Mouse (Mus musculus) brain, adult 2 months (tissue): ENCODE measurements around the gene Selp.

Experiments used
- DNase-seq: peaks from one replicate; pipeline ENCODE4 v3.0.0; 2011; ENCODE audit warnings: low read depth, low spot score

Selp gene

GRCm38 (mm10) chr1:164114947-164115493, at the start of gene Selp:
TSS of gene Selp (plus strand) at chr1:164115264.
- DNase-seq: no peak

- DNase-seq: no peak
Measured at GRCm38 (mm10) chr1:164069261-164069660, 45.8 kb upstream of the Selp start.

- DNase-seq: no peak
Measured at GRCm38 (mm10) chr1:164070461-164070860, 44.6 kb upstream of the Selp start.

- no peak for DNase-seq
Measured at GRCm38 (mm10) chr1:164071111-164071510, 44.0 kb upstream of the Selp start.

- DNase-seq: no peak
Measured at GRCm38 (mm10) chr1:164072001-164072400, 43.1 kb upstream of the Selp start.

GRCm38 (mm10) chr1:164073091-164073490, 42.0 kb upstream of the Selp start:
- no peak for DNase-seq

- DNase-seq: no peak
Measured at GRCm38 (mm10) chr1:164073803-164074202, 41.3 kb upstream of the Selp start.

GRCm38 (mm10) chr1:164074606-164075140, 40.4 kb upstream of the Selp start:
- DNase-seq: no peak

- DNase-seq: no peak
Measured at GRCm38 (mm10) chr1:164075416-164075815, 39.6 kb upstream of the Selp start.

GRCm38 (mm10) chr1:164076441-164076840, 38.6 kb upstream of the Selp start:
- DNase-seq: no peak

- DNase-seq: no peak
Measured at GRCm38 (mm10) chr1:164077031-164077430, 38.0 kb upstream of the Selp start.

- no peak for DNase-seq
Measured at GRCm38 (mm10) chr1:164078323-164078741, 36.7 kb upstream of the Selp start.

- DNase-seq: no peak
Measured at GRCm38 (mm10) chr1:164079091-164079490, 36.0 kb upstream of the Selp start.

GRCm38 (mm10) chr1:164083046-164083445, 32.0 kb upstream of the Selp start:
- no peak for DNase-seq

- DNase-seq: no peak
Measured at GRCm38 (mm10) chr1:164086797-164087196, 28.3 kb upstream of the Selp start.

- DNase-seq: no peak
Measured at GRCm38 (mm10) chr1:164087872-164088271, 27.2 kb upstream of the Selp start.

- no peak for DNase-seq
Measured at GRCm38 (mm10) chr1:164096780-164097179, 18.3 kb upstream of the Selp start.

GRCm38 (mm10) chr1:164097911-164098310, 17.2 kb upstream of the Selp start:
- no peak for DNase-seq

- DNase-seq: no peak
Measured at GRCm38 (mm10) chr1:164098372-164098771, 16.7 kb upstream of the Selp start.

GRCm38 (mm10) chr1:164109763-164110162, 5.3 kb upstream of the Selp start:
- DNase-seq: peak; percentile 61

- DNase-seq: no peak
Measured at GRCm38 (mm10) chr1:164110591-164111329, 4.3 kb upstream of the Selp start.

- no peak for DNase-seq
Measured at GRCm38 (mm10) chr1:164114280-164114679, 784 bp upstream of the Selp start.

- DNase-seq: peak; percentile 45
Measured at GRCm38 (mm10) chr1:164115647-164116046, 583 bp downstream of the Selp start.
